Mouse (Mus musculus) kidney, postnatal 36 days (tissue): ENCODE data around the gene Auts2.

Source experiments
- DNase-seq, 2 experiments: peaks; one replicate each; pipeline ENCODE4 v3.0.0; 2021 to 2022; ENCODE audit warnings: mixed read lengths in 2 of 2

Gene Auts2

DNA sequence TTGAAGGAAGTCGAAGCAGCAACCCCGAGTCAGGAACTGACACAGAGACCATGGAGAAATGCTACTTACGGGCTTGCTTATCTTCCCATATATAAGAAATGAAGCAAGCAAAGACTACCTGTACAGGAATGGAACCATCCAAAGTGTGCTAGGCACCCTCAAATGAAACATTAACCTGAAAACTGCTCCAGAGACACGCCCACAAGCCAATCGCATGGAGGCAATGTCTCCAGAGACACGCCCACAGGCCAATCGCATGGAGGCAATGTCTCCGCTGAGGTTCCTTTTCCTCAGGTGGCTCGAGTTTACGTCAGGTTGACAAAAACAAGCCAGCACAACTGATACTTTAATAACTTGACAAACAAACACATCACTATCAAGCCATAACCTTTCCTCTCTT is 379.2 kb downstream of the Auts2 start:
- no peak for DNase-seq

DNA sequence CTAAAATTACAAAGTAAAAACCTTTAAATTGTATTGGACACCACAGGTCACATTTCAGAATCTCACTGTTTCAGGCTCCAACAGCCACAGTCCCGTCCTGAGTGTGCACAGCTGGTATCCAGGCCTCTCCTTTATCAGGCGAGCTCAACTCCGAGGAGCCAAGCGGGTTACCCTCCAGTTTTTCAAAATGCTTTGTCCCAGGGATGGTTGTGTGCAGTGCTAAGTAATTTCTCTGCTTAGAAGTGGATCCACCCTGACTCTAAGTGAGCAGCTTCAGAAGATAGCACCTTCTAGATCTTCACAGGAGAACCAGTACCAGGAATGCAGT is 381.0 kb downstream of the Auts2 start:
- DNase-seq: no peak

GRCm38 (mm10) chr5:132161338-132162205 is 381.6 kb downstream of the Auts2 start:
- DNase-seq: peak; percentile 19 to 57

DNA sequence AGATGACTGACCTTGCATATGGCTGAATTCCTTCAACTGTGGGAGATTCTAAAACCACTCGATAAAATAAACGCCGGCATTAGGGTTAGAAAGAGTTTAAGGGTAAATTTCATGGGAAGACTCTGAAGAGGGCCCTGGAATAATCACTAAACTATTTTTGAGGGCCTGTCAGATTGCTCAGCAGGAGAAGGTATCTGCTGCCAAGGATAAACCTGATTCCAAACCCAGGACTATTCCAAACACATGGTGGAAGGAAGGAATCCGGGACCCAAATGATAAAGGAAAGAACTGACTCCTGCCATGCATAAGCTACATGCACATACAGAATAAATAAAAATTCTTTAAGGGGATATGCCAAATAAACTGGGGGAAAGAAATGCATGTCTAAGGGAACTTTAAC is 399.0 kb downstream of the Auts2 start:
- no peak for DNase-seq

DNA sequence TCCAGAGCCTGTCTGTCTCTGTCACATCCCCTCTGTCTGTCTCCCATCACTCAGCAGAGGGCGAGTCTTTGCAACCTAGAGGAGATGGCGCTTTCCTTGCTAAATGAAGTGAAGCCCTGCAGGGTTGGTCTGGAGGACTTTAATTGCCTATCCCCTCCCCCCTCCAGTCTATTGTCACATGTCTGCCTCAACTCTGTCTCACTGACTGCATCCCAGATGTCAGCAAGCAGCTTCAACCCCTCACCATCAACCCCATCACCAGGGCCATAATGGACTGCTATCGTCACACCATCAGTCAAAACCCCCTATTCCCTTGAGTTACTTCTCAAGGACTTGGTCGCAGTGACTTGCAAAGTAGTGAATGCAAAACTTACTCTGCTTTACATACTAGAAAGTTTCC is 402.3 kb downstream of the Auts2 start:
- no peak for DNase-seq

DNA sequence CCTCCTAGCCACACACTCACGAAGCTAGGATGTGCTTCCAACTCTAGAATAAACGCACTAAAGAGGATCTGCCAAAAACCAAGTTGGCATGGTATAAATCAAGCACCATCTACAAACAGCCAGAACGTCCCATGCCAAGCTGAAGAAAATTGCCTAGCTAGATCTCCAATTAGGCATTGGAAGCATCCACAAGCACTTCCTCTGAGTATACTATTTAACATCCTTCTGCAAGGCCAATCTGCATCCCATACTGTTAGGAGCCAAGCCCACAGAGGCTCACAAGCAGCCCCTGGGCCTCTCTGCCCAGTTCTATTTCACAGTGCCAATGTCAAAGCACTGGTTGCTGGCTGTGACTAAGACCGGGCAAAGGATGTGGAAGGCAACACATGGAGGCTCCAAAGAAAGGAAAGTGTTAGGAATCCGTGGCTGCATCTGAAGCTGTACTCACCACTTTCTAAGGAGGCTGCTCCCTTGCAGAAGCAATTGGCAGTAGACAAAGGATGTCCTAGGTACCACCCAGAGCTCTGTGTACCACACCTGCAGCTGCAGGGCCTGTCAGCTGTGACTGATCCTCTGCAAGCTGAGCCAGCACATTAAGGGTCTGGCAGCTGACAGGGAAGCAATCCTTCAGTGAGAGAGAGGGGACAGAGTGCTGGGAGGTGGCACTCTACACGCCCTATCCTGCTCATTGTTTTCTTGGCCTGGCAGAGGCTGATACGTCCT is 407.0 kb downstream of the Auts2 start:
- DNase-seq: no peak

- DNase-seq: no peak
These were observed 411.2 kb downstream of the Auts2 start for GRCm38 (mm10) chr5:132131948-132132347.

DNA sequence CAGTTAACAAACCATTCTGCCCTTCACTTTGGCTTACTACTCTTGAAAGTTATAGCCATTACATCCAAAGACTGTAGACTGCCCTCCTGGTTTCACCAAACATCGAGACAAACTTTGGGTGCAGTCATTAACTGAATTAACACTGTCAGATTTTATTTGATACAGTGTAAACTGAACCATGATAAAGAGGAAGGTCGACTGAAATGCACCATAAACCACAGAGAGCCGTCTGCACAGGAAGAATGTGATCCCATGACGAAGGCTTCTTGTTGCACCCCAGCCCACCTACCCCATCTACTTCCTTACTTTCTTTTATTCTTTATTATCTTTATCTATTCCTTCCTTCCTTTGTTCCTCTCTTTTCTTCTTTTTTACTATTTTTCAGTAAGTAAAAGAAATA is 412.6 kb downstream of the Auts2 start:
- DNase-seq: no peak

DNA sequence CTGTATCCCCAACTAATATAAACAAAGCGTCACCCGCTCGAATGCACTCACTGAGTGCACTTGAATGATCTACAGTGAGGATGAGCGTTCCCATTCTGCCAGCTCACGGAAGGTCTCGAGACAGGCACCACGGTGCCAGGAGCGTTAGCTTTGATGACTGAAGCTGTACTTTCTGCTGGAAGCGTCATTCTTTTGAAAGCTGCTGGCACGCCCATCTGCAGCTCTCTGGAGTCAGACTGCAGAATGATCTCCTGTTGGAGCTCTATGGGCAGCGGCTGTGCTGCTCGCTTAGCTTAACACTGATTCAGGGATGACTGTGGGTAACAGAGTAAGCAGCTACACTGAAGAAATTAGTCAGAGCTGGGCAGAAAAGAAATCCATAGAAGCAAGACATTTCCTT is 416.5 kb downstream of the Auts2 start:
- DNase-seq: no peak

DNA sequence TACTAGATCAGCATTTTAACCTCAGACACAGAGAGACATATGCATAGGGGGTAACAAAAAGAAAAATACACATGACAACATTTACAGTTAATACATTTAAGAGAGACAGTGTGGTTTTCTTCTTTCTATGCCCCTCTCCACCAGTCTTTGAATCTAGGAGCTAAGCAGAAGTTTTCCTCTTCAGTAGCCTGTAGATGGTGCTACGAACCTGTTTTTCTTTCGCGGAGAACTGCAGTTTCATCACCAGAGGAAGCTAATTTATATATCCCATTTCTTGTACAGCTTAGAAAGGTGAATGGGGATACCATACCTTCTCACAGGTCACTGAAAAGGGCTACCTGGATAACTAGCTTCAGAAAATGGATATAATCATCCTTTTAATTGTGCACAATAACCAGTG is 427.5 kb downstream of the Auts2 start:
- DNase-seq: peak; percentile 29 to 43

DNA sequence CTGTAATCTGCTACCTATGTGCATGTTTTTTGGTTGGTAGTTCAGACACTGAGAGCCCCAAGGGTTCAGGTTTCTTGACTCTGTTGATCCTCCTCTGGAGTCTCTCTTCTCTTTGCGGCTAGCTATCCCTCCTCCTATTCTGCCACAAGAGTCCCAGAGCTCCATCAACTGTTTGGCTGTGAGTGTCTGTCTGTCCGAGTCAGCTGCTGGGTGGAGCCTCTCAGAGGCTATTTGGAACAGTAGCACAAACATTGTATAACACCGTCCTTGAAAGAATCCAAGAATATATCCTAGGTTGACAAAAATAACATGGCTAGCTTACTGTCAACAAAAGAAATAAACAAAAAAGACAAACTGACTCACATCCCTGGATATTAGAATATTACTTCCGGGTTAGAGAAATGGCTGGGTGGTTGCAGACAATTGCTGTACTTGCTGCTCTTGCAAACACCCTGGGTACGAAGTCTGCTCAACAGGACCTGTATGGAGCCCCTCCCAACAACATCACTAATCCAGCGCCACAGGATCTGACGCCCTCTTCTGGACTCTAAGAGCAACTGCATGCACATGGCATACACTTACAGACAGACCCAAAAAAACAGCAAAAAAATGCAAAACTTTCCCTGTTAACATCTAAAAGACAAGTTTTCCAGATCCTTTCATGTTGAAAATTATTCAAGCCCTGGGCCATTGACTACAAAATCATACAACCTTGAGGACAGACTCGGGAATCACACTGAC is 428.4 kb downstream of the Auts2 start:
- no peak for DNase-seq

DNA sequence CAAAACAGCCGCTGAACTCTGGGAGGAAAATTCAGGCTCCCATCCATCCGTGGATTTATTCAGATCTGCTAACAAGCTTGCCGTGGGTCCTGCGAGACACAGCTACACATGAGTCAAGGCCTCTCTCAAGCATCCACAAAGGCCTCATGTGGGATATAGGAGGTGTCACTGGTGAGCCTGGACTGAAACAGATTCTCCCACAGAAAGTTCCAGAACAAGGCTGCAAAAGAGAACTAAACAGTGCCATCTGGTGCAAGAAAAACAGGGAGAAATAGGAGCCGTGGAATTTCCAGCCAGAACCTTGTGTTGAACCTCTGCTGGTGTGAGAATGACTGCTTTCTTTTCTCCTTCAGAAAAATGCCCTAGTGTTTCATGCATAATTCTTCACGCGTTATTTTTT is 429.7 kb downstream of the Auts2 start:
- DNase-seq: peak; percentile 16 to 18

GRCm38 (mm10) chr5:132112666-132113065 is 430.5 kb downstream of the Auts2 start:
- no peak for DNase-seq

DNA sequence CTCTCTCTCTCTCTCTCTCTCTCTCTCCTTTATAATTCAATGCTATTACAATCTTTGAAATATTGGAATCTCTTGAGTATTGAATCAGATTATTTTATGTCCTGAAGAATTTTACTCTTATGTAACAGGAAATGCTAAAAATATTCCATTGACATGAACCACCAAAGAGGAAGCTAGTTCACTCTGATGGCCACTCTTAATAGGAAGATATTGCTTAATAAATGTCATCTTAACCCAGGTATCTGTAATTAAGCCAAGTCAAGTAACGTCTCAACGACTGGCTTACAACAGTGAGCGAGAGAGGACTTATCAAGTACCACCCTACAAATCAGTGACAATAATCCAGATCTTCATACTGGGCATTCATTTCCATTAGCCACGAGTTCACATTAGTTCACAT is 440.7 kb downstream of the Auts2 start:
- no peak for DNase-seq

GRCm38 (mm10) chr5:132098461-132098860 is 444.7 kb downstream of the Auts2 start:
- DNase-seq: peak; percentile 30 to 71

DNA sequence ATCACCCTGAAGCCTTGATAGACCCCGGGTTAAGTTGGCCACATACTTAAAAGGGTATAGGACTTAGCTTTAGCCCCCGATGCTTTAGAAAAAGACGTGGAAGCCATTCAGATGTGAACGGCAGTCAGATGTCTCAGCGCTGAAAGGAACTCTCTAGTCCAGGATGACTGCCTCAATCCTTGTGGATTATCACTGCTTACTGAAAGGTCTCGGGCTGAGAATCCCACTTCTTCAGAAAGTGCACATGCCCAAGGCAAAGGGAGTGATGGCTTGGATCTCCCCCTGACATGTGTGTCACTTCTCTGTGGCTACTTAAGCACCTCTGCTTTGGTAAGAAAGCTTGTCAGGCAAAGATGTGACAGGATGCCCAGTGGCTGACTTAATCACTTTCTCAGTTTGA is 450.4 kb downstream of the Auts2 start:
- no peak for DNase-seq

DNA sequence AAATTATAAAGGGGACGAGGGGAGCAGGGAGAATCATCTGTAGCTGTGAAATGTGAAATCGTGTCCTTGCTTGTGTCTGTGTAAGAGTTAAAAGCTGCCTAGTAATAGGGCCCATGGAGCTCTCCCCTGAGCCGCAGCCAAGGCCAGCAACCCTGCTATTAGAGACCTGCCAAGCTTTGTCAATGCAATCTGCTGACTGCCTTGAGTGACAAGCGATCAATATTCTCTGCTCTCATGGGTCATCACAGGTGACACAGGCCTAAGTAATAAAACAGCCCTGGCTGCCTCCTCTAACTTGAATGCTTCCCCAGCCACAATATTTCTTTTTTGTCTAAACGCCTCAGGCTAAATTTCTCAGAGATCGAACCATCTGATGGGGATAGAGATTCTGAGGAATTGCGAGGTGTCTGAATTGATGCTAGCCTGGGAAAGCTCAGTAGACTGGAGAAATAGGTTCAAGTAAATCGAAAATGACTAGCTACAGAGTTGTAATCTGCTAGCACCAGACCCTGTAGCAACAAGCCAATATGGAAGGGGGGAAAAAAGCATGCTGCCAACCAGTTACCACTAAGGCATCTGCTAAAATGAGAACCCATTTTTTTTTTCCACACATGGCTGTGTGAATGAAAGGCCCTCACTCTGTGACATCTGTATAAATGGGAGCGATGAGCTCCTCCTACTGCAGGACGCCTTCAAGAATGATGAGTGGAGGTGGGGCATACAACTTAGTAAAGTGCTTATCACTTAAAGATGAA is 453.5 kb downstream of the Auts2 start:
- DNase-seq: no peak

DNA sequence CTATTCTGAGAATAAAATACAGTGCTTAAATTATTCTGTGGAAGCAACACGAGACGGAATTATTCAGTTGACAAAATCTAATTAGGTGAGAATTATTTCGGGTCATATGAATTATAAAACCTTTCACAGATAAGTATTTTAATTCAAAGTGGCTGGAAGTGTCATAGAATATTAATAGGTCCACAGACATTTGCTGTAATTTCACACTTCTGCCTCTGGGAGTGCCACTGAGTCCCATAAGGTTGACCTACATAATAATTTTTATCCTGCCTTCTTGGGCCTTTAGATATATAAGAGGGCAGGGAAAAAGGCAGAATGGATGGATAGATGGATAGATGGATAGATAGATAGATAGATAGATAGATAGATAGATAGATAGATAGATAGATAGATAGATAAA is 454.6 kb downstream of the Auts2 start:
- DNase-seq: no peak

- no peak for DNase-seq
These were observed 459.3 kb downstream of the Auts2 start for GRCm38 (mm10) chr5:132083753-132084326.

GRCm38 (mm10) chr5:132075942-132076341 is 467.2 kb downstream of the Auts2 start:
- DNase-seq: no peak

GRCm38 (mm10) chr5:132074724-132075374 is 468.3 kb downstream of the Auts2 start:
- peak in 1 of 2 experiments; percentile 45 for DNase-seq

DNA sequence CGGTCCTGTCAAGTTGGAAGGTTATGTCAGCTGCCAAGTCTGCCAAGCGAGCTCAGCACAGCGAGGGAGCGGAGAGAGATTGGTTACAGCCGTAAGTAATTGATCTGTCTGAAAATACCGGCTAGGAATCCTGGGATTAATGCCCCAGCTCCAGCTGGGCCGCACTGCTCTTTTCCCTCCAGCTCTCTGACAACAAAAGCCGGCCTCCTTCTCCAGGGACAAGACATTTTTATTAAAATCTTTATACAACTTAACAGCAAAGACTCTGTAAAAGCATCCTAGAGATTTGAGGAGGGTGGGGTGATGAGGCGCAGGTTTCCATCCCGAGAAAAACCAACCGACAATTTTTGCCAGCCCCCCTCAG is 468.8 kb downstream of the Auts2 start:
- no peak for DNase-seq
